Mouse (Mus musculus) midbrain, postnatal 0 days (tissue): Measurements from ENCODE around the gene Ptgr1. TPM values are rescaled to one million over a fixed set of nuclear protein-coding genes. Genes with fewer than 3 reads are reported as not detected.

Experiments used
- ATAC-seq: fragments of 200-750 bp; cut with Nextera tagmentation; 2 replicates; pipeline ENCODE4 v1.8.0; 2017; ENCODE audit warnings: moderate number of reproducible peaks, mild to moderate bottlenecking, moderate TSS enrichment, moderate library complexity; ENCODE audit not compliant: low FRiP score
- DNase-seq: peaks from one replicate; pipeline ENCODE4 v3.0.0-alpha.2; 2015; ENCODE audit warnings: low spot score
- H3K27ac ChIP-seq: fragments of 300-500 bp; sonication (generic); 2 replicates; pipeline ENCODE4 v1.5.1; 2014; ENCODE audit warnings: low read depth, mild to moderate bottlenecking, low read length, mixed read lengths
- H3K27me3 ChIP-seq: fragments of 300-500 bp; sonication (generic); 2 replicates; pipeline ENCODE4 v1.6.1; 2014; ENCODE audit warnings: low read length, control low read depth, mixed read lengths; ENCODE audit not compliant: insufficient read depth
- H3K36me3 ChIP-seq: fragments of 300-500 bp; sonication (generic); 2 replicates; pipeline ENCODE4 v1.6.1; 2014; ENCODE audit warnings: low read length, control low read depth, mixed read lengths; ENCODE audit not compliant: insufficient read depth
- H3K4me1 ChIP-seq: fragments of 300-500 bp; sonication (generic); 2 replicates; pipeline ENCODE4 v1.6.1; 2014; ENCODE audit warnings: mild to moderate bottlenecking, control low read depth, antibody characterized with exemption, low read length, mixed read lengths; ENCODE audit not compliant: insufficient read depth
- H3K4me2 ChIP-seq: fragments of 300-500 bp; sonication (generic); 2 replicates; pipeline ENCODE4 v1.6.1; 2014; ENCODE audit warnings: low read depth, mild to moderate bottlenecking, low read length, mixed read lengths; ENCODE audit not compliant: poor library complexity, severe bottlenecking
- H3K4me3 ChIP-seq: fragments of 300-500 bp; sonication (generic); 2 replicates; pipeline ENCODE4 v1.5.1; 2014; ENCODE audit warnings: low read depth, mild to moderate bottlenecking, low read length, moderate library complexity
- H3K9ac ChIP-seq: fragments of 300-500 bp; sonication (generic); replicated peaks from 2 replicates; pipeline ENCODE4 v1.6.1; 2014; ENCODE audit warnings: mild to moderate bottlenecking, low read length, moderate library complexity, mixed read lengths; ENCODE audit not compliant: poor library complexity, severe bottlenecking
- H3K9me3 ChIP-seq: fragments of 300-500 bp; sonication (generic); 2 replicates; pipeline ENCODE4 v1.6.1; 2016; ENCODE audit warnings: low read length, control low read depth
- CTCF ChIP-seq: IDR thresholded peaks from 2 replicates; pipeline ENCODE4 v1.5.1; 2016; ENCODE audit warnings: antibody characterized with exemption, mild to moderate bottlenecking
- WGBS: fragments of 180-500 bp; shearing (Covaris S2); extraction: QIAGEN DNeasy Blood & Tissue Kit; methylation state at CpG from one replicate; pipeline ENCODE4 v1.1.7; 2014; 5-methylcytosine and 5-hydroxymethylcytosine counted together
- polyA plus RNA-seq: library from polyadenylated mRNA; unstranded; fragments of >200 nt; fragmentation: Nextera tagmentation; extraction: Ambion mirVana; gene quantifications from 2 replicates; pipeline ENCODE4 v1.2.1, GENCODE M21; 2015
- total RNA-seq: library from RNA; depleted of rRNA; stranded (reverse); fragments of >200 nt; gene quantifications from 2 replicates; pipeline ENCODE4 v1.2.3, GENCODE M21; 2014

The Ptgr1 gene
- total and polyA plus RNA-seq, 2 experiments from 2014 or later, result 1.9 to 3.4 TPM

GRCm38 (mm10) chr4:58985157-58985648 lies 1.7 kb downstream of the Ptgr1 start:
- ATAC-seq, result no peak
- 23% methylated on average over 7 of the region's 7 CpGs for WGBS

GRCm38 (mm10) chr4:58982806-58983205 lies 4.1 kb downstream of the Ptgr1 start:
- Histone ChIP-seq H3K9ac (no peak overlapping the region), H3K9me3 (no peaks in the 10 kb centered on the region), H3K4me1 (no peaks in the 10 kb centered on the region), H3K27ac (no peak overlapping the region), H3K4me2 (no peak overlapping the region), H3K4me3 (no peak overlapping the region), H3K27me3 (no peaks in the 10 kb centered on the region), H3K36me3 (no peaks in the 10 kb centered on the region)
- no peak for TF ChIP-seq CTCF
- 89% methylated on average over 8 of the region's 8 CpGs for WGBS
- ATAC-seq (no peak), DNase-seq (no peak)

More at GRCm38 (mm10) chr4:58985157-58985648, 1.7 kb downstream of the Ptgr1 start:
- peak; percentile 85 for TF ChIP-seq CTCF
- no peaks in the 10 kb centered on the region for H3K36me3 ChIP-seq
- H3K27ac ChIP-seq, result no peak overlapping the region
- no peaks in the 10 kb centered on the region for H3K9me3 ChIP-seq
- no peak overlapping the region for H3K9ac ChIP-seq
- no peak overlapping the region for H3K4me3 ChIP-seq
- no peak overlapping the region for H3K4me2 ChIP-seq
- H3K4me1 ChIP-seq, result no peaks in the 10 kb centered on the region
- H3K27me3 ChIP-seq, result 0 out of 2 replicates have a peak, but pooled peaks cover 4% of the 10 kb centered on the region
- DNase-seq, result peak; percentile 75

- H3K27ac ChIP-seq, result no peak overlapping the region
- no peaks in the 10 kb centered on the region for H3K9me3 ChIP-seq
- no peaks in the 10 kb centered on the region for H3K27me3 ChIP-seq
- no peak overlapping the region for H3K4me3 ChIP-seq
- 72% methylated on average over 6 of the region's 6 CpGs for WGBS
- no peak for DNase-seq
- H3K4me2 ChIP-seq, result no peak overlapping the region
- H3K4me1 ChIP-seq, result no peaks in the 10 kb centered on the region
- no peak overlapping the region for H3K9ac ChIP-seq
- no peaks in the 10 kb centered on the region for H3K36me3 ChIP-seq
- no peak for TF ChIP-seq CTCF
- no peak for ATAC-seq
Observed at GRCm38 (mm10) chr4:58981421-58981820, 5.5 kb downstream of the Ptgr1 start.

GRCm38 (mm10) chr4:58975711-58976110 lies 11.2 kb downstream of the Ptgr1 start:
- no peaks in the 10 kb centered on the region for H3K9me3 ChIP-seq
- no peak overlapping the region for H3K4me2 ChIP-seq
- no peak overlapping the region for H3K9ac ChIP-seq
- DNase-seq (no peak), ATAC-seq (no peak)
- no peak for TF ChIP-seq CTCF
- no peaks in the 10 kb centered on the region for H3K27me3 ChIP-seq
- no peaks in the 10 kb centered on the region for H3K4me1 ChIP-seq
- H3K27ac ChIP-seq, result no peak overlapping the region
- no peaks in the 10 kb centered on the region for H3K36me3 ChIP-seq
- no peak overlapping the region for H3K4me3 ChIP-seq
- WGBS, result 85% methylated on average over 5 of the region's 5 CpGs

GRCm38 (mm10) chr4:58970678-58971077 lies 16.2 kb downstream of the Ptgr1 start:
- DNase-seq (no peak), ATAC-seq (no peak)
- no peak overlapping the region for H3K9ac ChIP-seq
- no peak overlapping the region for H3K27ac ChIP-seq
- H3K4me2 ChIP-seq, result no peak overlapping the region
- H3K9me3 ChIP-seq, result no peaks in the 10 kb centered on the region
- 92% methylated on average over 4 of the region's 4 CpGs for WGBS
- no peaks in the 10 kb centered on the region for H3K36me3 ChIP-seq
- TF ChIP-seq CTCF, result no peak
- no peaks in the 10 kb centered on the region for H3K27me3 ChIP-seq
- H3K4me3 ChIP-seq, result no peak overlapping the region
- H3K4me1 ChIP-seq, result no peaks in the 10 kb centered on the region

GRCm38 (mm10) chr4:58965136-58965535 lies 21.8 kb downstream of the Ptgr1 start:
- Histone ChIP-seq H3K27ac (no peak overlapping the region), H3K36me3 (peaks cover 3% of the 10 kb centered on the region; the same call in 1 of the 2 replicates), H3K4me3 (no peak overlapping the region), H3K27me3 (no peaks in the 10 kb centered on the region), H3K4me2 (no peak overlapping the region), H3K9me3 (no peaks in the 10 kb centered on the region), H3K9ac (no peak overlapping the region), H3K4me1 (no peaks in the 10 kb centered on the region)
- TF ChIP-seq CTCF, result no peak
- ATAC-seq (no peak), DNase-seq (no peak)
- WGBS, result 91% methylated on average over 1 of the region's 1 CpGs
